Mouse (Mus musculus): Measurements from ENCODE around the gene Slfn5.
"Not testable (repeated sequence)": the region's sequence is repeated elsewhere in the genome, so short reads cannot be mapped to it uniquely, and the experiment has no call there.

Slfn5 gene

GRCm38 (mm10) chr11:82950736-82951481 is at the start of gene Slfn5:
Slfn5 (plus strand) TSS chr11:82951349.
- DNase-seq (ENCODE audit: low spot score in 2 of 2), result no peak

- no peak for DNase-seq (ENCODE audit: low spot score in 2 of 2)
Measured at GRCm38 (mm10) chr11:82901606-82902310, 49.4 kb upstream of the Slfn5 start.

- DNase-seq (ENCODE audit: low spot score in 2 of 2), result no peak
Measured at GRCm38 (mm10) chr11:82904952-82905351, 46.2 kb upstream of the Slfn5 start.

- no peak for DNase-seq (ENCODE audit: low spot score in 2 of 2)
Measured at GRCm38 (mm10) chr11:82905816-82906215, 45.3 kb upstream of the Slfn5 start.

- peak; percentile 94 to 99 for DNase-seq (ENCODE audit: low spot score in 2 of 2)
Measured at GRCm38 (mm10) chr11:82907651-82908607, 43.2 kb upstream of the Slfn5 start, which contains the start of gene Nle1. Nle1 (minus strand) TSS chr11:82908411.

GRCm38 (mm10) chr11:82908608-82908989 is 42.5 kb upstream of the Slfn5 start:
- no peak for DNase-seq (ENCODE audit: low spot score in 2 of 2)

GRCm38 (mm10) chr11:82910250-82910649 is 40.9 kb upstream of the Slfn5 start, which contains the start of gene Unc45b:
Unc45b (plus strand) TSS chr11:82910550.
- DNase-seq (ENCODE audit: low spot score in 2 of 2), result no peak

GRCm38 (mm10) chr11:82910679-82911389 is 40.3 kb upstream of the Slfn5 start:
- no peak for DNase-seq (ENCODE audit: low spot score in 2 of 2)

- DNase-seq (ENCODE audit: low spot score in 2 of 2), result peak; percentile 59 to 89
Measured at GRCm38 (mm10) chr11:82914711-82915352, 36.3 kb upstream of the Slfn5 start.

GRCm38 (mm10) chr11:82920768-82921167 is 30.4 kb upstream of the Slfn5 start:
- no peak for DNase-seq (ENCODE audit: low spot score in 2 of 2)

- DNase-seq (ENCODE audit: low spot score in 2 of 2), result no peak
Measured at GRCm38 (mm10) chr11:82921691-82922090, 29.5 kb upstream of the Slfn5 start.

- not testable (repeated sequence) for DNase-seq (ENCODE audit: low spot score in 2 of 2)
Measured at GRCm38 (mm10) chr11:82923910-82924309, 27.2 kb upstream of the Slfn5 start.

- no peak for DNase-seq (ENCODE audit: low spot score in 2 of 2)
Measured at GRCm38 (mm10) chr11:82928897-82929632, 22.1 kb upstream of the Slfn5 start.

- no peak for DNase-seq (ENCODE audit: low spot score in 2 of 2)
Measured at GRCm38 (mm10) chr11:82929633-82929950, 21.6 kb upstream of the Slfn5 start.

GRCm38 (mm10) chr11:82930391-82930955 is 20.7 kb upstream of the Slfn5 start:
- not testable (repeated sequence) for DNase-seq (ENCODE audit: low spot score in 2 of 2)

- not testable (repeated sequence) for DNase-seq (ENCODE audit: low spot score in 2 of 2)
Measured at GRCm38 (mm10) chr11:82931161-82931560, 20.0 kb upstream of the Slfn5 start.

GRCm38 (mm10) chr11:82931671-82932450 is 19.3 kb upstream of the Slfn5 start:
- DNase-seq (ENCODE audit: low spot score in 2 of 2), result not testable (repeated sequence)

GRCm38 (mm10) chr11:82933186-82933585 is 18.0 kb upstream of the Slfn5 start:
- DNase-seq (ENCODE audit: low spot score in 2 of 2), result no peak

GRCm38 (mm10) chr11:82943336-82943735 is 7.8 kb upstream of the Slfn5 start:
- no peak for DNase-seq (ENCODE audit: low spot score in 2 of 2)

Measured in spleen, postnatal 4 days (tissue).